Mouse (Mus musculus): ENCODE data around the gene Npas3.

Gene Npas3

GRCm38 (mm10) chr12:53294011-53294410, 45.5 kb downstream of the Npas3 start:
- DNase-seq (ENCODE audit: low read depth, low spot score) = no peak

- DNase-seq (ENCODE audit: low read depth, low spot score) = no peak
Measured at GRCm38 (mm10) chr12:53295747-53296146, 47.3 kb downstream of the Npas3 start.

- no peak for DNase-seq (ENCODE audit: low read depth, low spot score)
Measured at GRCm38 (mm10) chr12:53297946-53298840, 49.7 kb downstream of the Npas3 start.

- DNase-seq (ENCODE audit: low read depth, low spot score) = peak; percentile 37
Measured at GRCm38 (mm10) chr12:53300964-53301363, 52.5 kb downstream of the Npas3 start.

- DNase-seq (ENCODE audit: low read depth, low spot score) = no peak
Measured at GRCm38 (mm10) chr12:53302129-53302528, 53.7 kb downstream of the Npas3 start.

- no peak for DNase-seq (ENCODE audit: low read depth, low spot score)
Measured at GRCm38 (mm10) chr12:53316715-53317114, 68.2 kb downstream of the Npas3 start.

- no peak for DNase-seq (ENCODE audit: low read depth, low spot score)
Measured at GRCm38 (mm10) chr12:53317801-53318200, 69.3 kb downstream of the Npas3 start.

- DNase-seq (ENCODE audit: low read depth, low spot score) = peak; percentile 2
Measured at GRCm38 (mm10) chr12:53320526-53320925, 72.0 kb downstream of the Npas3 start.

GRCm38 (mm10) chr12:53321018-53321417, 72.5 kb downstream of the Npas3 start:
- no peak for DNase-seq (ENCODE audit: low read depth, low spot score)

- no peak for DNase-seq (ENCODE audit: low read depth, low spot score)
Measured at GRCm38 (mm10) chr12:53321944-53322343, 73.5 kb downstream of the Npas3 start.

- no peak for DNase-seq (ENCODE audit: low read depth, low spot score)
Measured at GRCm38 (mm10) chr12:53327653-53328188, 79.2 kb downstream of the Npas3 start.

GRCm38 (mm10) chr12:53328257-53328736, 79.8 kb downstream of the Npas3 start:
- no peak for DNase-seq (ENCODE audit: low read depth, low spot score)

GRCm38 (mm10) chr12:53330141-53330540, 81.7 kb downstream of the Npas3 start:
- DNase-seq (ENCODE audit: low read depth, low spot score) = no peak

- DNase-seq (ENCODE audit: low read depth, low spot score) = no peak
Measured at GRCm38 (mm10) chr12:53331391-53331790, 82.9 kb downstream of the Npas3 start.

GRCm38 (mm10) chr12:53331800-53332199, 83.3 kb downstream of the Npas3 start:
- no peak for DNase-seq (ENCODE audit: low read depth, low spot score)

GRCm38 (mm10) chr12:53333251-53333650, 84.8 kb downstream of the Npas3 start:
- DNase-seq (ENCODE audit: low read depth, low spot score) = no peak

- no peak for DNase-seq (ENCODE audit: low read depth, low spot score)
Measured at GRCm38 (mm10) chr12:53338349-53338948, 90.0 kb downstream of the Npas3 start.

- peak; percentile 3 for DNase-seq (ENCODE audit: low read depth, low spot score)
Measured at GRCm38 (mm10) chr12:53342741-53343140, 94.3 kb downstream of the Npas3 start.

GRCm38 (mm10) chr12:53351860-53352259, 103.4 kb downstream of the Npas3 start:
- no peak for DNase-seq (ENCODE audit: low read depth, low spot score)

- no peak for DNase-seq (ENCODE audit: low read depth, low spot score)
Measured at GRCm38 (mm10) chr12:53365751-53366150, 117.3 kb downstream of the Npas3 start.

- DNase-seq (ENCODE audit: low read depth, low spot score) = no peak
Measured at GRCm38 (mm10) chr12:53384851-53385250, 136.4 kb downstream of the Npas3 start.

- no peak for DNase-seq (ENCODE audit: low read depth, low spot score)
Measured at GRCm38 (mm10) chr12:53405856-53406255, 157.4 kb downstream of the Npas3 start.

- DNase-seq (ENCODE audit: low read depth, low spot score) = no peak
Measured at GRCm38 (mm10) chr12:53407776-53408175, 159.3 kb downstream of the Npas3 start.
